Mouse (Mus musculus) liver, embryonic 18 days (tissue): ENCODE measurements around the gene Atp5mpl. TPM values are rescaled to one million over a fixed set of nuclear protein-coding genes. Genes with fewer than 3 reads are reported as not detected.

ENCODE experiments used
- polyA plus RNA-seq: library from polyadenylated mRNA; depleted of rRNA; stranded (reverse); fragments of >200 nt; gene quantifications from 2 replicates; pipeline ENCODE4 v1.2.3, GENCODE M21; 2012; rRNA removed

Atp5mpl gene
- polyA plus RNA-seq: 171 and 177 TPM in 2 replicates

GRCm38 (mm10) chr12:111966683-111967173 is at the start of gene Atp5mpl:
Atp5mpl (minus strand) TSS chr12:111966977.

GRCm38 (mm10) chr12:111980887-111981367 is 14.2 kb upstream of the Atp5mpl start, which contains the start of gene Rd3l:
Rd3l (minus strand) TSS chr12:111981317.

GRCm38 (mm10) chr12:111971231-111971686 is 4.5 kb upstream of the Atp5mpl start, which contains the start of gene Tdrd9:
Tdrd9 (plus strand) TSS chr12:111971559.

Other genes with a start within 250 kb of the Atp5mpl start
- gene Klc1, start 208.1 kb downstream of the Atp5mpl start, polyA plus RNA-seq: 13.5 and 14.4 TPM in 2 replicates
- 5.3 and 8.0 TPM in 2 replicates for gene Xrcc3, start 153.1 kb downstream of the Atp5mpl start, polyA plus RNA-seq
- gene Zfyve21, start 152.8 kb downstream of the Atp5mpl start, polyA plus RNA-seq: 56.0 and 62.1 TPM in 2 replicates
- gene Ppp1r13b, start 58.9 kb downstream of the Atp5mpl start, polyA plus RNA-seq: 3.1 and 3.5 TPM in 2 replicates
- gene Tdrd9, start 4.6 kb upstream of the Atp5mpl start, polyA plus RNA-seq: 0.14 and 0.18 TPM in 2 replicates
- gene Rd3l, start 14.3 kb upstream of the Atp5mpl start, polyA plus RNA-seq: 0.06 and 0.07 TPM in 2 replicates
- 5.9 and 8.0 TPM in 2 replicates for gene Aspg, start 139.7 kb upstream of the Atp5mpl start, polyA plus RNA-seq
- 0.35 and 0.39 TPM in 2 replicates for gene Kif26a, start 179.2 kb upstream of the Atp5mpl start, polyA plus RNA-seq